ENCODE assay signal across 16 mouse cellular contexts in genomic region chr11:111844382-111845027, GRCm38 (mm10).
A peak's percentile ranks its signal among the peaks of the same experiment; 100 is the strongest.
DNase-seq lines count a peak whose midpoint lies in the region; ATAC-seq and TF ChIP-seq lines count a peak whose summit lies in the region.
"Had no signal": no experiment of that assay in that cellular context is flagged by ENCODE, and none has a peak within 500 bp of the region (broad histone marks: within the 10 kb centered on the region; RNA-seq: fewer than 3 reads in every experiment).

No protein-coding gene starts in this region.

- no peak overlapping the region for H3K4me2 ChIP-seq in forebrain, embryonic 16.5 days (ENCODE audit: low read length)
- H3K4me2 ChIP-seq in midbrain, embryonic 16.5 days (ENCODE audit: low read length), result no peak overlapping the region
- H3K4me2 ChIP-seq: heart, embryonic 15.5 days; limb, embryonic 13.5 days; lung, embryonic 14.5 days; stomach, embryonic 15.5 days had no signal

- peaks cover 6% of the 10 kb centered on the region for H3K4me1 ChIP-seq in forebrain, embryonic 16.5 days (replicated peaks; ENCODE audit: control insufficient read depth, insufficient read depth, low read length)
- peaks cover 11% of the 10 kb centered on the region for H3K4me1 ChIP-seq in midbrain, embryonic 16.5 days (ENCODE audit: control insufficient read depth, insufficient read depth, low read length)
- H3K4me1 ChIP-seq: stomach, embryonic 15.5 days had no signal

- no peaks in the 10 kb centered on the region for H3K27me3 ChIP-seq in forebrain, embryonic 16.5 days (replicated peaks; ENCODE audit: control insufficient read depth, insufficient read depth, low read length)
- H3K27me3 ChIP-seq in midbrain, embryonic 16.5 days (ENCODE audit: control insufficient read depth, insufficient read depth, low read depth, low read length), result peaks cover 4% of the 10 kb centered on the region; the same call in 1 of the 2 replicates
- H3K27me3 ChIP-seq: CH12.LX; heart, embryonic 15.5 days; stomach, embryonic 15.5 days had no signal

- no peak overlapping the region for H3K27ac ChIP-seq in forebrain, embryonic 16.5 days (ENCODE audit: low read length)
- H3K27ac ChIP-seq in midbrain, embryonic 16.5 days (ENCODE audit: low read length), result no peak overlapping the region
- H3K27ac ChIP-seq: heart, embryonic 15.5 days; limb, embryonic 13.5 days; stomach, embryonic 15.5 days had no signal

- H3K4me3 ChIP-seq in forebrain, embryonic 16.5 days (replicated peaks; ENCODE audit: low read length), result no peak overlapping the region
- no peak overlapping the region for H3K4me3 ChIP-seq in midbrain, embryonic 16.5 days (ENCODE audit: low read depth, low read length)
- H3K4me3 ChIP-seq: heart, embryonic 15.5 days; limb, embryonic 13.5 days; stomach, embryonic 15.5 days had no signal

- H3K9ac ChIP-seq in forebrain, embryonic 16.5 days (replicated peaks; ENCODE audit: low read depth, low read length), result no peak overlapping the region
- no peak overlapping the region for H3K9ac ChIP-seq in midbrain, embryonic 16.5 days (ENCODE audit: low read depth, low read length)
- H3K9ac ChIP-seq: heart, embryonic 15.5 days; limb, embryonic 13.5 days; lung, embryonic 14.5 days; stomach, embryonic 15.5 days had no signal

- 0 out of 2 replicates have a peak, but pooled peaks have one; percentile 33 for ATAC-seq in forebrain, embryonic 16.5 days
- 0 out of 2 replicates have a peak, but pooled peaks have one; percentile 32 for ATAC-seq in midbrain, embryonic 16.5 days

- 10% methylated on average over 7 of the region's 7 CpGs for WGBS in forebrain, embryonic 16.5 days
- 14% methylated on average over 7 of the region's 7 CpGs for WGBS in midbrain, embryonic 16.5 days

- no peak for TF ChIP-seq CTCF in brain, embryonic 14.5 days (IDR thresholded peaks at IDR 0.05; ENCODE audit: borderline replicate concordance, extremely low read depth, insufficient read depth, insufficient read length)

- TF ChIP-seq POLR2A in brain, embryonic 14.5 days (IDR thresholded peaks at IDR 0.05; ENCODE audit: borderline replicate concordance, extremely low read depth, insufficient read depth, insufficient read length, poor library complexity, severe bottlenecking), result no peak

- H3K9me3 ChIP-seq in forebrain, embryonic 16.5 days (ENCODE audit: control insufficient read depth, low read length), result no peaks in the 10 kb centered on the region
- H3K9me3 ChIP-seq in midbrain, embryonic 16.5 days (replicated peaks; ENCODE audit: control insufficient read depth, low read length, poor library complexity, severe bottlenecking), result no peaks in the 10 kb centered on the region
- H3K9me3 ChIP-seq: heart, embryonic 15.5 days; limb, embryonic 13.5 days; stomach, embryonic 15.5 days had no signal

- peak; percentile 69 for DNase-seq in R1 (ENCODE audit: low read depth, low spot score)
- DNase-seq in brain, embryonic 14.5 days (ENCODE audit: low read depth), result peak; percentile 90
- DNase-seq in gastrocnemius, postnatal 25 days, result no peak
- no peak for DNase-seq in lung, postnatal 14 days
- no peak for DNase-seq in testis, postnatal 14 days (ENCODE audit: low spot score)
- DNase-seq: cerebellum, adult 11 months; gastrocnemius, postnatal 36 days; kidney, postnatal 10 days; lung, embryonic 14.5 days; thymus, postnatal 4 days had no signal

- no peaks in the 10 kb centered on the region for H3K36me3 ChIP-seq in forebrain, embryonic 16.5 days (ENCODE audit: control insufficient read depth, insufficient read depth)
- H3K36me3 ChIP-seq in midbrain, embryonic 16.5 days (ENCODE audit: control insufficient read depth, insufficient read depth, low read length), result no peaks in the 10 kb centered on the region
- H3K36me3 ChIP-seq: heart, embryonic 15.5 days; limb, embryonic 13.5 days; stomach, embryonic 15.5 days had no signal

Comparison
In these comparisons a context has a peak if more than half of its experiments do, and no peak if none do; other contexts are left out.
1. DNase-seq: peak in R1 (single experiment) and brain, embryonic 14.5 days (single experiment); none in gastrocnemius, postnatal 25 days (single experiment), lung, postnatal 14 days (single experiment) and testis, postnatal 14 days (single experiment).